Mouse (Mus musculus): ENCODE results near the gene Slc9a3r2.

GRCm38 (mm10) chr17:24641944-24642343, 8.2 kb downstream of the Slc9a3r2 start:
- no peak for TF ChIP-seq CTCF (IDR thresholded peaks at IDR 0.05; ENCODE audit: low read depth)
- TF ChIP-seq EP300 (IDR thresholded peaks at IDR 0.05; ENCODE audit: low read depth) = no peak
